Comparison of ENCODE assay signal across 8 mouse cellular contexts in genomic region chr5:36141112-36141511, GRCm38 (mm10).
A peak's percentile ranks its signal among the peaks of the same experiment; 100 is the strongest.
DNase-seq lines count a peak whose midpoint lies in the region; ATAC-seq and TF ChIP-seq lines count a peak whose summit lies in the region.

No protein-coding gene starts in this region.

- 92% methylated on average over 4 of the region's 4 CpGs for WGBS in liver, adult 2 months
- WGBS in liver, embryonic 11.5 days = 87% methylated on average over 4 of the region's 4 CpGs

- no peak for ATAC-seq in liver, embryonic 11.5 days (replicated peaks; ENCODE audit: low FRiP score)

- H3K4me3 ChIP-seq in liver, adult 2 months (ENCODE audit: insufficient read depth, low read depth, low read length) = no peak overlapping the region
- H3K4me3 ChIP-seq in liver, embryonic 11.5 days (ENCODE audit: low read depth, low read length) = no peak overlapping the region

- H3K9me3 ChIP-seq in liver, embryonic 11.5 days (ENCODE audit: control insufficient read depth, low read length) = no peaks in the 10 kb centered on the region

- peak; percentile 49 to 76 for DNase-seq in adrenal gland, adult (ENCODE audit: inconsistent age in 2 of 2, low spot score in 1 of 2)
- DNase-seq in adrenal gland, postnatal 4 days (ENCODE audit: low spot score in 2 of 2) = no peak
- peak; percentile 21 for DNase-seq in liver, adult 2 months (ENCODE audit: extremely low read depth, low read depth, low spot score)
- no peak for DNase-seq in liver, embryonic 11.5 days (ENCODE audit: low spot score)
- DNase-seq in kidney, adult 8-10 months = peak; percentile 8 to 43
- DNase-seq in right cerebral cortex, postnatal 25 days = peak; percentile 37
- no peak for DNase-seq in urinary bladder, postnatal 10 days (ENCODE audit: low spot score)
- DNase-seq in adipocyte (ENCODE audit: low spot score) = no peak

- TF ChIP-seq CTCF in liver, adult 2 months (IDR thresholded peaks at IDR 0.05; ENCODE audit: low read depth, low read length) = peak; percentile 54

- H3K27me3 ChIP-seq in liver, adult 2 months (ENCODE audit: control insufficient read depth, insufficient read depth, low read length) = no peaks in the 10 kb centered on the region
- no peaks in the 10 kb centered on the region for H3K27me3 ChIP-seq in liver, embryonic 11.5 days (replicated peaks; ENCODE audit: control insufficient read depth, insufficient read depth, low read length)

- no peaks in the 10 kb centered on the region for H3K79me2 ChIP-seq in liver, adult 2 months (ENCODE audit: control insufficient read depth, insufficient read depth, low read length)

- no peak overlapping the region for H3K9ac ChIP-seq in liver, adult 2 months (ENCODE audit: low read depth, low read length)
- no peak overlapping the region for H3K9ac ChIP-seq in liver, embryonic 11.5 days (ENCODE audit: low read depth, low read length)

- TF ChIP-seq POLR2A in liver, adult 2 months (IDR thresholded peaks at IDR 0.05; ENCODE audit: extremely low read depth, insufficient read depth, low read length) = no peak

- H3K4me2 ChIP-seq in liver, embryonic 11.5 days = no peak overlapping the region

- no peaks in the 10 kb centered on the region for H3K4me1 ChIP-seq in liver, adult 2 months (ENCODE audit: control insufficient read depth, insufficient read depth, low read length)
- no peaks in the 10 kb centered on the region; the same call in 1 of the 2 replicates for H3K4me1 ChIP-seq in liver, embryonic 11.5 days (replicated peaks; ENCODE audit: control insufficient read depth, insufficient read depth, low read length)

- H3K27ac ChIP-seq in liver, adult 2 months (replicated peaks; ENCODE audit: insufficient read depth, low read depth, low read length) = no peak overlapping the region
- no peak overlapping the region for H3K27ac ChIP-seq in liver, embryonic 11.5 days (ENCODE audit: low read depth, low read length)

- H3K36me3 ChIP-seq in liver, adult 2 months (ENCODE audit: control insufficient read depth, insufficient read depth, low read length) = no peaks in the 10 kb centered on the region
- no peaks in the 10 kb centered on the region for H3K36me3 ChIP-seq in liver, embryonic 11.5 days (ENCODE audit: control insufficient read depth, insufficient read depth, low read length)

Comparison
In these comparisons a context has a peak if more than half of its experiments do, and no peak if none do; other contexts are left out.
1. DNase-seq: peak in adrenal gland, adult (2 of 2), liver, adult 2 months (single experiment), kidney, adult 8-10 months (2 of 2) and right cerebral cortex, postnatal 25 days (single experiment); none in adrenal gland, postnatal 4 days (0 of 2), liver, embryonic 11.5 days (single experiment), urinary bladder, postnatal 10 days (single experiment) and adipocyte (single experiment).